Mouse (Mus musculus): ENCODE measurements around the gene Pear1.

DNA sequence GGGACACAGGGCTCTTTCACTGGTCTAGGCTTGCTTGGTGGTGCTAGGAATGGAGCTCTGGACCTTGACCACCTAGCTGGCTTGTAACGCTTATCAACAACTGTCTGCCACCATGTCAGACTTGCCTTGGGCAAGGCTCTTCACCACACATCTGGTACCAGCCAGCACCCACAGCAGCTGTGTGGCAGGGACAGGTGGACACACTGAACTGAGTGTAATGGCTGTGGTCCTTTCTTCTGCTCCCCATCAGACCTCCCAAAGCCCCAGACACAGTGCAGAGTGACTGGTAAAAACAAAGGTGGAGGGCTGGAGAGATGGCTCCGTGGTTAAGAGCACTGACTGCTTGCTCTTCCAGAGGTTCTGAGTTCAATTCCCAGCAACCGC lies 57.8 kb downstream of the Pear1 start:
- no peak for TF ChIP-seq TBP (conservative IDR thresholded peaks at IDR 0.05; ENCODE audit: low read depth, low read length)
- no peak for TF ChIP-seq MAFK (IDR thresholded peaks at IDR 0.05; ENCODE audit: insufficient replicate concordance, low read length)
- TF ChIP-seq EP300 (IDR thresholded peaks at IDR 0.05; ENCODE audit: low read length): no peak
- no peak for TF ChIP-seq POLR2A (IDR thresholded peaks at IDR 0.05; ENCODE audit: low read depth, low read length)
- TF ChIP-seq PAX5 (IDR thresholded peaks at IDR 0.05; ENCODE audit: low read length): no peak
- no peak for TF ChIP-seq CTCF (conservative IDR thresholded peaks at IDR 0.05 in 1 of 2, IDR thresholded peaks at IDR 0.05 in 1 of 2; ENCODE audit: low read depth in 2 of 2, low read length in 2 of 2)
- no peak for TF ChIP-seq ELF1 (IDR thresholded peaks at IDR 0.05; ENCODE audit: low read depth, low read length)
- no peak for TF ChIP-seq E2F4 (IDR thresholded peaks at IDR 0.05; ENCODE audit: insufficient replicate concordance, low read depth, low read length)
- no peak for TF ChIP-seq HCFC1 (IDR thresholded peaks at IDR 0.05; ENCODE audit: low read depth, low read length)
- no peak for TF ChIP-seq JUND (conservative IDR thresholded peaks at IDR 0.05; ENCODE audit: low read depth, low read length)
- TF ChIP-seq USF2 (conservative IDR thresholded peaks at IDR 0.05; ENCODE audit: low read depth, low read length): no peak
- no peak for TF ChIP-seq MAX (IDR thresholded peaks at IDR 0.05; ENCODE audit: low read length)

Data from CH12.LX (cell line).